Mouse (Mus musculus) intestine, embryonic 15.5 days (tissue): Measurements from ENCODE around the gene Ppp2r1a. TPM values are rescaled to one million over a fixed set of nuclear protein-coding genes. Genes with fewer than 3 reads are reported as not detected.
A peak's percentile ranks its signal among the peaks of the same experiment; 100 is the strongest.

Experiments
- ATAC-seq: fragments of 200-750 bp; cut with Nextera tagmentation; 2 replicates; pipeline ENCODE4 v1.8.0; 2017; ENCODE audit warnings: moderate TSS enrichment, moderate library complexity
- H3K27ac ChIP-seq: fragments of 300-500 bp; sonication (generic); 2 replicates; pipeline ENCODE4 v1.5.1; 2015; ENCODE audit warnings: mild to moderate bottlenecking, inconsistent platforms
- H3K27me3 ChIP-seq: fragments of 300-500 bp; sonication (generic); replicated peaks from 2 replicates; pipeline ENCODE4 v1.6.1; 2015; ENCODE audit warnings: inconsistent platforms
- H3K36me3 ChIP-seq: fragments of 300-500 bp; sonication (generic); 2 replicates; pipeline ENCODE4 v1.6.1; 2015; ENCODE audit warnings: inconsistent platforms
- H3K4me1 ChIP-seq: fragments of 300-500 bp; sonication (generic); replicated peaks from 2 replicates; pipeline ENCODE4 v1.6.1; 2015; ENCODE audit warnings: inconsistent platforms
- H3K4me2 ChIP-seq: fragments of 300-500 bp; sonication (generic); replicated peaks from 2 replicates; pipeline ENCODE4 v1.6.1; 2015; ENCODE audit warnings: mild to moderate bottlenecking, inconsistent platforms
- H3K4me3 ChIP-seq: fragments of 300-500 bp; sonication (generic); replicated peaks from 2 replicates; pipeline ENCODE4 v1.5.1; 2015; ENCODE audit warnings: inconsistent platforms
- H3K9ac ChIP-seq: fragments of 300-500 bp; sonication (generic); 2 replicates; pipeline ENCODE4 v1.6.1; 2015; ENCODE audit warnings: inconsistent platforms
- H3K9me3 ChIP-seq: fragments of 300-500 bp; sonication (generic); 2 replicates; pipeline ENCODE4 v1.6.1; 2016; ENCODE audit warnings: inconsistent platforms
- WGBS: fragments of 180-500 bp; shearing (Covaris S2); methylation state at CpG from one replicate; pipeline ENCODE4 v1.1.7; 2015; 5-methylcytosine and 5-hydroxymethylcytosine counted together
- polyA plus RNA-seq: library from polyadenylated mRNA; unstranded; fragments of >200 nt; fragmentation: Nextera tagmentation; extraction: Ambion mirVana; gene quantifications from 2 replicates; pipeline ENCODE4 v1.2.1, GENCODE M21; 2015

Gene Ppp2r1a
- polyA plus RNA-seq, result 337 and 339 TPM in 2 replicates

GRCm38 (mm10) chr17:20944985-20945891 is at the start of gene Ppp2r1a:
TSS of gene Ppp2r1a (plus strand) at chr17:20945311.
- Histone ChIP-seq H3K4me3 (peak within 1 kb of the TSS; percentile 67), H3K27ac (peak within 1 kb of the TSS; percentile 98), H3K27me3 (no peaks in the 10 kb centered on the region), H3K36me3 (no peaks in the 10 kb centered on the region), H3K4me2 (peak within 1 kb of the TSS; percentile 75), H3K4me1 (peaks cover 19% of the 10 kb centered on the region; the same call in 1 of the 2 replicates), H3K9me3 (no peaks in the 10 kb centered on the region), H3K9ac (peak within 1 kb of the TSS; percentile 77)
- WGBS, result under 1% methylated on average over 69 of the region's 69 CpGs
- peak; percentile 99 for ATAC-seq

- no peak within 1 kb of the TSS for H3K4me3 ChIP-seq
- no peaks in the 10 kb centered on the region for H3K36me3 ChIP-seq
- H3K4me2 ChIP-seq, result no peak within 1 kb of the TSS
- no peaks in the 10 kb centered on the region for H3K4me1 ChIP-seq
- ATAC-seq, result no peak
- 62% methylated on average over 2 of the region's 2 CpGs for WGBS
- no peak within 1 kb of the TSS for H3K9ac ChIP-seq
- no peaks in the 10 kb centered on the region for H3K27me3 ChIP-seq
- no peaks in the 10 kb centered on the region for H3K9me3 ChIP-seq
- no peak within 1 kb of the TSS for H3K27ac ChIP-seq
These were observed 40.1 kb upstream of the Ppp2r1a start, which contains the start of gene Vmn1r231 for GRCm38 (mm10) chr17:20904991-20905390. TSS of gene Vmn1r231 (minus strand) at chr17:20905091.

- Histone ChIP-seq H3K4me2 (no peak within 1 kb of the TSS), H3K27ac (no peak within 1 kb of the TSS), H3K4me1 (no peaks in the 10 kb centered on the region), H3K4me3 (no peak within 1 kb of the TSS), H3K9me3 (no peaks in the 10 kb centered on the region), H3K9ac (no peak within 1 kb of the TSS), H3K27me3 (no peaks in the 10 kb centered on the region), H3K36me3 (no peaks in the 10 kb centered on the region)
- 50% methylated on average over 1 of the region's 1 CpGs for WGBS
- no peak for ATAC-seq
These were observed 25.5 kb upstream of the Ppp2r1a start, which contains the start of gene Vmn1r232 for GRCm38 (mm10) chr17:20919614-20920013. TSS of gene Vmn1r232 (minus strand) at chr17:20919714.

- 52% methylated on average over 3 of the region's 3 CpGs for WGBS
- Histone ChIP-seq H3K36me3 (no peaks in the 10 kb centered on the region), H3K4me2 (peak overlapping the region; percentile 59), H3K9ac (peak overlapping the region; percentile 47), H3K27me3 (no peaks in the 10 kb centered on the region), H3K27ac (peak overlapping the region; percentile 94), H3K9me3 (no peaks in the 10 kb centered on the region), H3K4me1 (peaks cover 16% of the 10 kb centered on the region; the same call in 1 of the 2 replicates), H3K4me3 (peak overlapping the region; percentile 67)
- ATAC-seq, result no peak
These were observed 885 bp upstream of the Ppp2r1a start for GRCm38 (mm10) chr17:20944226-20944625.

GRCm38 (mm10) chr17:20946026-20946565 is 985 bp downstream of the Ppp2r1a start:
- Histone ChIP-seq H3K4me3 (peak overlapping the region; percentile 67), H3K36me3 (no peaks in the 10 kb centered on the region), H3K4me2 (peak overlapping the region; percentile 75), H3K9ac (peak overlapping the region; percentile 77), H3K4me1 (peaks cover 19% of the 10 kb centered on the region; the same call in 1 of the 2 replicates), H3K9me3 (no peaks in the 10 kb centered on the region), H3K27me3 (no peaks in the 10 kb centered on the region), H3K27ac (peak overlapping the region; percentile 98)
- peak; percentile 3; the same call in 1 of the 2 replicates for ATAC-seq
- WGBS, result 1% methylated on average over 13 of the region's 13 CpGs

GRCm38 (mm10) chr17:20946636-20947035 is 1.5 kb downstream of the Ppp2r1a start:
- H3K4me1 ChIP-seq, result peaks cover 19% of the 10 kb centered on the region; the same call in 1 of the 2 replicates
- H3K9ac ChIP-seq, result peak overlapping the region; percentile 77; the same call in 1 of the 2 replicates
- H3K27me3 ChIP-seq, result no peaks in the 10 kb centered on the region
- ATAC-seq, result no peak
- no peaks in the 10 kb centered on the region for H3K36me3 ChIP-seq
- H3K9me3 ChIP-seq, result no peaks in the 10 kb centered on the region
- H3K4me3 ChIP-seq, result peak overlapping the region; percentile 67
- no peak overlapping the region for H3K27ac ChIP-seq
- H3K4me2 ChIP-seq, result peak overlapping the region; percentile 75

- 92% methylated on average over 5 of the region's 5 CpGs for WGBS
- no peak for ATAC-seq
These were observed 15.3 kb downstream of the Ppp2r1a start for GRCm38 (mm10) chr17:20960386-20960785.

GRCm38 (mm10) chr17:20965421-20965820 is 20.3 kb downstream of the Ppp2r1a start:
- no peak for ATAC-seq
- Histone ChIP-seq H3K9me3 (no peaks in the 10 kb centered on the region), H3K4me2 (no peak overlapping the region), H3K36me3 (peaks cover 49% of the 10 kb centered on the region), H3K4me1 (no peaks in the 10 kb centered on the region), H3K27ac (no peak overlapping the region), H3K4me3 (no peak overlapping the region), H3K9ac (no peak overlapping the region), H3K27me3 (no peaks in the 10 kb centered on the region)
- 90% methylated on average over 4 of the region's 4 CpGs for WGBS

More at GRCm38 (mm10) chr17:20960386-20960785, 15.3 kb downstream of the Ppp2r1a start:
- Histone ChIP-seq H3K4me3 (no peak overlapping the region), H3K4me1 (no peaks in the 10 kb centered on the region), H3K9ac (no peak overlapping the region), H3K36me3 (peaks cover 72% of the 10 kb centered on the region), H3K4me2 (no peak overlapping the region), H3K27me3 (no peaks in the 10 kb centered on the region), H3K9me3 (no peaks in the 10 kb centered on the region), H3K27ac (no peak overlapping the region)

- Histone ChIP-seq H3K9ac (no peak overlapping the region), H3K4me3 (no peak overlapping the region), H3K36me3 (peaks cover 40% of the 10 kb centered on the region), H3K4me2 (no peak overlapping the region), H3K27ac (no peak overlapping the region), H3K4me1 (no peaks in the 10 kb centered on the region), H3K9me3 (no peaks in the 10 kb centered on the region), H3K27me3 (no peaks in the 10 kb centered on the region)
- no peak for ATAC-seq
These were observed 21.6 kb downstream of the Ppp2r1a start for GRCm38 (mm10) chr17:20966681-20967080.

GRCm38 (mm10) chr17:20993716-20994115 is 48.6 kb downstream of the Ppp2r1a start:
- Histone ChIP-seq H3K4me2 (no peak overlapping the region), H3K27ac (no peak overlapping the region), H3K9ac (no peak overlapping the region), H3K36me3 (no peaks in the 10 kb centered on the region), H3K27me3 (no peaks in the 10 kb centered on the region), H3K4me1 (no peaks in the 10 kb centered on the region), H3K9me3 (no peaks in the 10 kb centered on the region), H3K4me3 (no peak overlapping the region)
- no peak for ATAC-seq
- 74% methylated on average over 2 of the region's 2 CpGs for WGBS

GRCm38 (mm10) chr17:20996364-20996763 is 51.3 kb downstream of the Ppp2r1a start, which contains the start of gene Vmn1r233:
TSS of gene Vmn1r233 (minus strand) at chr17:20996464.
- no peak for ATAC-seq
- H3K27me3 ChIP-seq, result no peaks in the 10 kb centered on the region
- no peak within 1 kb of the TSS for H3K4me3 ChIP-seq
- H3K9me3 ChIP-seq, result no peaks in the 10 kb centered on the region
- no peak within 1 kb of the TSS for H3K9ac ChIP-seq
- H3K27ac ChIP-seq, result no peak within 1 kb of the TSS
- no peaks in the 10 kb centered on the region for H3K4me1 ChIP-seq
- H3K4me2 ChIP-seq, result no peak within 1 kb of the TSS
- H3K36me3 ChIP-seq, result no peaks in the 10 kb centered on the region
